Mouse (Mus musculus) ES-E14 (cell line): Measurements from ENCODE around the gene Npas2. TPM values are rescaled to one million over a fixed set of nuclear protein-coding genes. Genes with fewer than 3 reads are reported as not detected.

ENCODE experiments used
- DNase-seq: peaks from one replicate; pipeline ENCODE4 v3.0.0-alpha.2; 2013; ENCODE audit warnings: low read depth, low spot score
- H3K27ac ChIP-seq: 2 replicates; pipeline ENCODE4 v1.5.1; 2012; ENCODE audit warnings: low read depth, mild to moderate bottlenecking, low read length, moderate library complexity, mixed read lengths; ENCODE audit not compliant: poor library complexity, insufficient read depth, severe bottlenecking
- H3K36me3 ChIP-seq: 2 replicates; pipeline ENCODE4 v1.6.1; 2012; ENCODE audit warnings: mild to moderate bottlenecking, low read length, moderate library complexity, mixed read lengths; ENCODE audit not compliant: control insufficient read depth, poor library complexity, insufficient read depth, severe bottlenecking
- H3K4me1 ChIP-seq, 2 experiments: fragments of 150-350 bp in 1 of 2; sonication (generic) in 1 of 2; 2 replicates each; pipeline ENCODE4 v1.6.1; 2012; ENCODE audit warnings: low read length in 2 of 2, mild to moderate bottlenecking in 1 of 2, mixed read lengths in 1 of 2; ENCODE audit not compliant: control insufficient read depth in 2 of 2, insufficient read depth in 2 of 2, poor library complexity in 1 of 2
- H3K4me3 ChIP-seq, 2 experiments: fragments of 150-350 bp in 1 of 2; sonication (generic) in 1 of 2; 2 replicates each; pipeline ENCODE4 v1.5.1; 2012; ENCODE audit warnings: low read length in 2 of 2, low read depth in 1 of 2, mild to moderate bottlenecking in 1 of 2, mixed read lengths in 1 of 2; ENCODE audit not compliant: insufficient read depth in 1 of 2, poor library complexity in 1 of 2, severe bottlenecking in 1 of 2
- H3K9ac ChIP-seq: 2 replicates; pipeline ENCODE4 v1.6.1; 2012; ENCODE audit warnings: low read depth, mild to moderate bottlenecking, low read length, mixed read lengths; ENCODE audit not compliant: poor library complexity, insufficient read depth, severe bottlenecking
- H3K9me3 ChIP-seq: fragments of 150-350 bp; sonication (generic); 2 replicates; pipeline ENCODE4 v1.6.1; 2012; ENCODE audit warnings: low read depth, mild to moderate bottlenecking, low read length; ENCODE audit not compliant: control insufficient read depth, insufficient read depth
- CHD2 ChIP-seq: IDR thresholded peaks from 2 replicates; pipeline ENCODE4 v1.6.1; 2014; ENCODE audit warnings: mild to moderate bottlenecking, low read depth, low read length, inconsistent platforms
- HCFC1 ChIP-seq: IDR thresholded peaks from 2 replicates; pipeline ENCODE4 v1.6.1; 2012; ENCODE audit warnings: low read length, inconsistent platforms, borderline replicate concordance; ENCODE audit not compliant: insufficient read depth
- MAFK ChIP-seq: IDR thresholded peaks from 2 replicates; pipeline ENCODE4 v1.6.1; 2014; ENCODE audit warnings: mild to moderate bottlenecking, low read depth, low read length, inconsistent platforms; ENCODE audit not compliant: insufficient read depth
- ZC3H11A ChIP-seq: IDR thresholded peaks from 2 replicates; pipeline ENCODE4 v1.6.1; 2012; ENCODE audit warnings: low read depth, mild to moderate bottlenecking, inconsistent platforms, low read length, borderline replicate concordance
- ZNF384 ChIP-seq: IDR thresholded peaks from 2 replicates; pipeline ENCODE4 v1.6.1; 2012; ENCODE audit warnings: low read depth, low read length, inconsistent platforms
- in situ Hi-C, 2 experiments: fragments of 600-800 bp; cut with MboI; formaldehyde crosslinking; loops; one replicate each; pipeline ENCODE4 v1.15.1; 2025; ENCODE audit warnings: low sequenced_read_pairs in 2 of 2, inconsistent platforms in 1 of 2; ENCODE audit not compliant: unreplicated experiment in 2 of 2
- total RNA-seq: library from RNA; depleted of rRNA; stranded (reverse); fragments of 300-350 nt; gene quantifications from 2 replicates; pipeline ENCODE4 v1.2.3, GENCODE M21; 2012

The Npas2 gene
- total RNA-seq, 1 experiment, result 0.09 TPM

DNA sequence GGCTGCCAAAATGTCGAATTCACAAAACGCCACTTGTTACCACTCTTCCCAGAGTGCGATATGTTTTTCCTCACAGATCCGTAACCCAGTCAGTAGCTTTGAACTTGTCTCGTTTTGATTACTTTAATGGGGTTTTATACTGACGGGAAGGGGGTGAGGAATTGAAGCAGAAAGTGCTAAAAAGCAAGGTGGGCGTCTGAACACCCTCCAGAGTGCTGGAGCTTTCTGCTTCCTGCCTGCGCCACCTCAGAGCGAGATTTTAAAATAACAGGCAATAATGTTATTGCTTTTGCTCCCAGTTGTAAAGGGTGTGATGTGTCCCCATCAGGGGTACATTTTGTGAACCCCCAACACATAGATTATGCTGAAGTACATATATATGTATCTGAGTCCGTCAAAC, 145.3 kb downstream of the Npas2 start:
- no peak for DNase-seq
- Histone ChIP-seq H3K4me3 (no peak overlapping the region), H3K9ac (no peak overlapping the region), H3K36me3 (no peaks in the 10 kb centered on the region), H3K9me3 (no peaks in the 10 kb centered on the region), H3K4me1 (no peaks in the 10 kb centered on the region), H3K27ac (no peak overlapping the region)
- no peak for TF ChIP-seq MAFK
- no peak for TF ChIP-seq HCFC1
- no peak for TF ChIP-seq CHD2
- no peak for TF ChIP-seq ZNF384
- no peak for TF ChIP-seq ZC3H11A
- in situ Hi-C loops, result loop anchor here in 1 of 2 experiments (25.0 kb wide), 1 partner anchor 327 kb away; no protein-coding TSS in a partner anchor

DNA sequence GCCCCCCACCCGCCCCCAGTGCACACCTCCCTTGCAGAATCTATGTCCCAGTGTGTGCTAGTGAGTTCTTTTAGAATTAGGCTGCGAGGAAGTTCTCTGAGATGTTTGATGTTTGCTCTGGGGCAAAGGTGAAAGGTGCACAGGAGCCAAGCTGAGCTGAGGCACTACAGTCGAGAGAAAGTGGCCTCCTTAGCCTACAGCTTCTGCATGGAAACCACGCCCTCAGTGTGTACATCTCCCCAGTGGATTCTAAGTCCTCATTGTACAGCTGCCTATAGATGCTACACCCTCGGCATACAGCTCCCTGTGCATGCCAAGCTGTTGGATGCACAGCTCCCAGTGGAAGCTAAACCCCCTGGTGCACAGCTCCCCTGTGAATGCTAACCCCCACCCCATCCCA, 145.9 kb downstream of the Npas2 start:
- Histone ChIP-seq H3K4me3 (no peak overlapping the region), H3K4me1 (no peaks in the 10 kb centered on the region)

DNA sequence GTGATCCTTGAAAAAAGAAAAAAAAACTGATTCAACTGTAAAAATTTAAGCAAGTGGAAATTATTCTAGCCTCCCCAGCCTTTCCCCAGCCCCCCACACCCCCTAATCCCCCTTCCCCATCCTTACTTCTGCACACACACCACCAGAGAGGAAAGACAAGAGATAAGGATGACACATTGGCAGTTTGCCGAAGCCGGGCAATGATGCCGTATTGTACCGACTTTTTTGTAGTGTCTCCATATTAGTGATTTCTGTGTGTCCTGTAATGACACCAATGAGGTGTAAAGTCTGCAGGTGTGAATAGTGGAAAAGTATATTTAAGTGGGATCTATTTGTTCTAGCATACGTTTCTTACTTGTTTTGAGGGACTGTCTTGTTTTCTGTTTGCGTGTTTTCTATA, 146.6 kb downstream of the Npas2 start:
- in situ Hi-C loops, result loop anchor here in 1 of 2 experiments (25.0 kb wide), 1 partner anchor 328 kb away; no protein-coding TSS in a partner anchor
- no peaks in the 10 kb centered on the region for H3K36me3 ChIP-seq
- no peaks in the 10 kb centered on the region for H3K4me1 ChIP-seq
- no peak overlapping the region for H3K4me3 ChIP-seq
- no peak overlapping the region for H3K9ac ChIP-seq
- no peak for DNase-seq
- no peaks in the 10 kb centered on the region for H3K9me3 ChIP-seq
- TF ChIP-seq MAFK (no peak), ZC3H11A (no peak), CHD2 (no peak), ZNF384 (no peak), HCFC1 (no peak)
- no peak overlapping the region for H3K27ac ChIP-seq

More for the DNA sequence above, 145.9 kb downstream of the Npas2 start:
- TF ChIP-seq ZC3H11A (no peak), MAFK (no peak), HCFC1 (no peak), ZNF384 (no peak), CHD2 (no peak)
- Histone ChIP-seq H3K27ac (no peak overlapping the region), H3K9me3 (no peaks in the 10 kb centered on the region), H3K36me3 (no peaks in the 10 kb centered on the region), H3K9ac (no peak overlapping the region)
- no peak for DNase-seq
- in situ Hi-C loops, result loop anchor here in 1 of 2 experiments (25.0 kb wide), 1 partner anchor 327 kb away; no protein-coding TSS in a partner anchor

DNA sequence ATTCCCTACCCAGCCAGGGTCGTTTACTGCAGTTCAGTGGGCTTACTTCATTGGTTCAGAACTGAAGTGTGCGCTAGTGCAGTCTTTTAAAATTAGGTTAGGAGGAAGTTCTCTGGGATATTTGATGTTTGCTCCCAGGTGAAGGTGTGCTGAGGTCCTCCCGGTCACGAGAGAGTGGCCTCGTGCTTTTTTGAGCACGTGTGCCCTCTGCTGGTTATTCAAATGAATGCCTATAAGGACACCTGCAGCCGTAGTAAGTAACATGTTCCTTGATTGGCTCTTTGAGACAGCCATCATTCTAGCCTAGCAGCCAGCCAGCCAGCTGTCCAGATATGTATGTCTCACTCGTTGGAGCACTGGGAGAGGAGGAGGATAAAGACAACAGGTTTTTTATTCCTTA, 147.1 kb downstream of the Npas2 start:
- Histone ChIP-seq H3K9me3 (no peaks in the 10 kb centered on the region), H3K4me1 (no peaks in the 10 kb centered on the region), H3K36me3 (no peaks in the 10 kb centered on the region), H3K27ac (no peak overlapping the region), H3K9ac (no peak overlapping the region), H3K4me3 (no peak overlapping the region)
- no peak for DNase-seq
- in situ Hi-C loops, result loop anchor here in 1 of 2 experiments (25.0 kb wide), 1 partner anchor 328 kb away; no protein-coding TSS in a partner anchor
- TF ChIP-seq HCFC1, result no peak
- TF ChIP-seq ZC3H11A, result no peak; the same call in 1 of the 2 replicates
- TF ChIP-seq CHD2, result no peak
- TF ChIP-seq MAFK, result no peak
- no peak for TF ChIP-seq ZNF384

DNA sequence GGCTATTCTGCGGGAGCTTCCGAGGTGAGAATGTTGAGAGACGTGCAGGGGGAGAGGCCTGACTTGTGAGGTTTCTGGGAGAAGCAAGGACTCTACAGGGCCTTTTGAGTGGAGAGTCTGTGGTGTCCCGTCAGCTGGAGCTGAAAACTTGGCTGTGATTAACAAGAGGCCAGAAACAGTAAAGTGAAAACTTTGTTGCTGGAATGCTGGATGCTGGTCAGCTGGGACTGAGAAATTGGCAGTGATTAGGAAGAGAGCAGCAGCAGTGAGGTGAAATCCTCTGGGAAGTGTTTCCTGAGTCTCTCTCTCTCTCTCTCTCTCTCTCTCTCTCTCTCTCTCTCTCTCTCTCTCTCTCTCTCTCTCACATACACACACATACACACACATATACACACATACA, 148.3 kb downstream of the Npas2 start:
- Histone ChIP-seq H3K27ac (no peak overlapping the region), H3K9me3 (no peaks in the 10 kb centered on the region), H3K9ac (no peak overlapping the region), H3K4me3 (no peak overlapping the region), H3K36me3 (no peaks in the 10 kb centered on the region), H3K4me1 (no peaks in the 10 kb centered on the region)
- in situ Hi-C loops, result loop anchor here in 1 of 2 experiments (25.0 kb wide), 1 partner anchor 330 kb away; no protein-coding TSS in a partner anchor
- TF ChIP-seq MAFK (no peak), ZC3H11A (no peak), CHD2 (no peak), ZNF384 (no peak), HCFC1 (no peak)
- DNase-seq, result no peak
